Mouse (Mus musculus): ENCODE data around the gene Scarb2. TPM values are rescaled to one million over a fixed set of nuclear protein-coding genes. Genes with fewer than 3 reads are reported as not detected.

Scarb2 gene
- total RNA-seq, 2 experiments from 2014 or later: 52.0 to 82.0 TPM

DNA sequence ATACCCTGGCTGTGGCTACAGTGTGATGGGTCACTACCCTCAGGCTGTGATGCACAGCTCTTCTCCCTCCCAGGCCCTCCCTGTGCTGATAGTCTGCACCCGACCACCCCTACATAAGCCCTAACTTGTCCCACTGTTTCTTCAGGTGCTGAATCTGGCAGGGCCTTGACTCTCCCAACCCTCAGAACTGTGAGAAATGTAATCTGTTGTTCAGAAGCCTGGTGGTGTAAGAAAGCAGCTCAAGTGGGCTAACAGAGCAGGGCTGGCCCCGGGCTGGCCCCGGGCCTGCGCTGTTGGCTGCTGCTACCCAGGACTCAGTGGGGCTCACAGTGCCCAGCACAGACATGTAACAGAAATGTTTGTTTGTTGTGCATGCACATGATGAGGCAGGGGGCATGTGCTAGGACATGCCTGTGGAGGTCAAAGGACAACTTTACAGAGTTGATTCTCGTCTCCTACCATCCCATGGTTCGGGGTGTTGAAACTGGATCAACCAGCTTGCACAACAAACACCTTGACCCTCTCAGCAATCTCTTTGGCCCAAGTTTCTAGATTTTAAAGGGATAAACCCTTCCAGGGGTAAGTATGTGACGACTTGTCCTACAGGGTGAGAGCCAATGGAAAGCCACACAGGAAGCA lies 10.7 kb downstream of the Scarb2 start:
- no peak for ATAC-seq (ENCODE audit: poor library complexity, severe bottlenecking)

DNA sequence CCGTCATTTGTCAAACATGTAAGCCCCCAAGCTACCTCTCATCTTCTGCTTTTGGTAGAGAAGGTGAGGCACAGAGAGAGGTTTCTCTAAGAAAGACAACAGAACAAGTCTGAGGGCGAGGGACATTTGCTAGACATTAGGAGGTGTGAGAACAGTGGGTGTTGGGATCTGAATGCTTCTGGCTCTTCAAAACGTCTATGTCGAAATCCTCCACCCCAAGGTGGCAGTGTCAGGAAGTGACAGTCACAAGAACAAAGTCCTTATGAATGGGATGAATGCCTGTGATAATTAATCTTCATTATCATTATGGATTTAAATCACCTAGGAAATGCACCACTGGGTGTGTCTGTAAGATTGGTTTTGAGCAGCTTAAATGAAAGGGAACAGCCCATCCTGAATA lies 11.3 kb downstream of the Scarb2 start:
- ATAC-seq (ENCODE audit: poor library complexity, severe bottlenecking): no peak

DNA sequence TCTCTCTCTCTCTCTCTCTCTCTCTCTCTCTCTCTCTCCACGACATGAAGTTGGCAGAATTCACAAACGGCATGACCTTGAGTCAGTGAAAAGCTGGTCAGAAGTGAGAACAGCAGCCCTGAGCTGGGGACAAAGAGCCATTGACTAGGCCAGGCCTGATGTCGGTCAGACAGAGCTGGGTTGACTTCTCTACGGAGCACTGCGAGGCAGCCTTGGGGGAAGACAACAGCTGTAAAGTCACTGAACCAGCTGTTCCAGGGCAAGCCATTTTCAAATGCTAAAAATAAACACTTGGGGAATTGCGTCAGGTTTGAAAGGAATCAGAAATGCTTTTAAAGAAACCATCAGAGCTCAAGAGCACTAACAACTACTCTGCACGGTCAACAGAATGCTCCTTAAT lies 13.2 kb downstream of the Scarb2 start:
- ATAC-seq (ENCODE audit: poor library complexity, severe bottlenecking): no peak

DNA sequence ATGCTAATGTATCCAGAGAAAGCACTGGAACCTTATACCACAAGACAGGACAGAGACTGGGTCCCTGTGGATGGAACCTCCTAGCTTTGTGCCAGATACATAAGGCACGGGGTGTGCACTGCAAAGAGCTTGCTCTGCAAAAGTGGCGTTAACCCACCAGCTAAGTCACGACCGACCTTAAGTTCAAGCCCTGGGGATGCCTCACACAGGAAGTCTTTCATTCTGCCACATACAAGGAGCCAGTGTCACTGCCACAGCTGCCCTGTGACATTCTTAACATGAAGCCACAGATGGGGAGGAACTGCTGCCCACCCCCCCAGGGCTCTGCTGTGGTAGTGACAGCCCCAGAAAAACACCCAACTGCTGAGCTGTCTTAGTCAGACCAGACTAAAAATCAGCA lies 15.9 kb downstream of the Scarb2 start:
- peak; percentile 63 for ATAC-seq (ENCODE audit: poor library complexity, severe bottlenecking)

DNA sequence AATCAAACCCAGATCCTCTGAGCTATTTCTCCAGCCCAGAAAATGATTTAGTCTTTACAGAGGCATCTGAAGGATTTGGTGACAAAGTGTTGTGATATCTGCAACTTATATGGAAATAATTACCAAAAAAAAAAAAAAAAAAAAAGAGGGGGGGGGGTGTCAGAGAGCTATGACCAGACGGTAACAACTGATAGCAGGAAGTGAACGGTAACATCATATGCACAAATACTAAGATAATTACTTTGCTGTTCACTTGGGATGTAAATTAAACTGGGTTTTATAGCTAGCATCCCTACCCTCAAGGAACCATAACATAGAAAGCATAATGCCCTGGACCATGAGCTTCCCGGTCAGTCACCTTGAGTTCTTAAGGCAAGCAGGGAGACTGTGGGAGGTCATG lies 16.3 kb downstream of the Scarb2 start:
- no peak for ATAC-seq (ENCODE audit: poor library complexity, severe bottlenecking)

DNA sequence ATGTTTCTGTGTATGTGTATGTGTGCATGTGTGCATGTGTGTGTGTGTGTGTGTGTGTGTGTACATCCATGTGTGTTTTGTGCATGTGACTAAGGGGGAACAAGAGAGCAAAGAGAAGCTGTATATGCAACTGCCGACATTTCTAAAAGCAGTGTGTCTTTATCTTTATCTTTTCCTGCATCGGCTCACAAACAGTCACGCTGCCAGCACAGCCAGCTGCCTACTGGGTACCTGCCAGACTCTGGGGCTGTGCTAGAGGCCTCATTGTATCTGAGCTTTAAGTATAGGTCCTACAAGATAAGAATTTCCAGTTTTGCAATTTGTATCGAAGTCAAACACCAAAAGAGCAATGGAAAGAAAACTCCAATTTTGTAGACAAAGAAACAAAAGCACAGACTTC lies 17.1 kb downstream of the Scarb2 start:
- ATAC-seq (ENCODE audit: poor library complexity, severe bottlenecking): no peak

DNA sequence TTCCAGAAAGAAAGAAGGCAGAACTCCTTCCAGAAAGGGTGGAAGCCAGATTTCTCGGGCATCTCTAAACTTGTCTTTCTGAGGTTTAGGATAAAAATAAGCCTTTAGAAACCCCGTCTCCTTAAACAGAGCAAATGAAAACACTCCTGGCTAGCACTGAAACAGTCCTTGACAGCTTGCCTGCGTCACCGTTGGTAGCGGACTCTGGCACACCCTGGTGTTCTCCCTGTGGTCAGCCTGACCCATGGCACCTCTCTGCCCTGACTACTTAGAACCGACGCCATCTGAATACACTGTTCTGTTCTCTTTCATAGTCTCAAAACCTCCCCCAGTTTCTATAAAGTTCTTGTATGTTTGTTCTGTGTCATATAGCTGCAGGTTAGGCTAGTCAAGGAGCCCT lies 17.7 kb downstream of the Scarb2 start:
- no peak for ATAC-seq (ENCODE audit: poor library complexity, severe bottlenecking)

DNA sequence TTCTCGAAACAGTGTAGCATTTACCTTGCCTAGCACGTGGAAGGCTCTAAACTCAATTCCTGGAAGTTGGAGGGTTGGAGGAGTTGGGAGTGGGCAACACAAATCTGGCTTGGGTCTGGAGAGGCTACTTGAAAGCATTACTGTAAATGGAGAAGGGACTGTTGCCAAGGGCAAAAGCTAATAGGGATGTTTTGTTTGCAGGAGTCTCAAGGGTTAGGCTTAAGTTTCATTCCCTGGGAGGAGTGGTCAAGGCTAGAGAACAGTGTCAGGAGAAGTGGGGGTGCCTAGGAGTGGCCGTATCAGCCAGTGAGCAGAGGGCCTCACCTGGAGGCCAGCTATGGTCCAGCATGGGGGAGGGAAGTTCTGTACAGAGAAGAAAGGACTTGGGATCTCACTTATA lies 18.2 kb downstream of the Scarb2 start:
- ATAC-seq (ENCODE audit: poor library complexity, severe bottlenecking): no peak

DNA sequence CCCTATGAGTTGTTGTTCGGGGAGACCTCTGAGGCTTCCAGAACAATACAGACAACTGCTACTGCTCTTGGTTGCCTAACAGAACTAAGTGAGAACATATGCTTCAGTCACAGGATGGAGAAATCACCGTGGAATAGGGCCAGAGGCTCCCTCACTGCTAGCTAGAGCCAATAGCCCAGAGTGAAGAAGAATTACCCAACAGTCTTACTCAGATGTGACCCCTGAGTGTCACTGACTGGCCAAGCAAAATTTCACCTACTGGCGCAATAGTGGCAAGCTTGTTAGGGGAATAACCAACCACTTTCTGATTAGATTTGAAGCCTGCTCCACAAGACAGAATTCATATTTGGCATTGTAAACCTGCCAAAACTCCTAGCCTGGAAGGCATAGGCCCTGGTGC lies 19.9 kb downstream of the Scarb2 start:
- peak; percentile 72 for ATAC-seq (ENCODE audit: poor library complexity, severe bottlenecking)

DNA sequence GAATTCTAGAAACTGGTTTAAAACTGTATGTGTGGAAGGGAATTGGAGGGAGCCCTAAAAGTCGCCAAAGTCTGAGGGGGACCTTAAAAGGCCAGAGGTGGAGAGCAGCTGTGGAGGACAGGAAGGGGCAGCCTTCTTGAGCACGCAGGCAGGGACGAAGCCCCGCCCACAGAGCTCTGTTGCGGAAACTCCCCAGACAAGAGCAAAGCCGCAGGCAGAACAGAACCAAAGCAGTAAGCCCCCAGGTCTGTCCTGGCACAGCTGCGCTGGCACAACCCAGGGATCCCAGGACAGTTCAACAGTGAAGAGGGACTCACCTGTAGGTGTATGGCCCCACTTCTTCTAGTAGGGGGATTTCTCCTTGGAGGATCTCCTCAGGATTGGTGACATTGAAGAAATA lies 21.8 kb downstream of the Scarb2 start:
- peak; percentile 64 for ATAC-seq (ENCODE audit: poor library complexity, severe bottlenecking)

DNA sequence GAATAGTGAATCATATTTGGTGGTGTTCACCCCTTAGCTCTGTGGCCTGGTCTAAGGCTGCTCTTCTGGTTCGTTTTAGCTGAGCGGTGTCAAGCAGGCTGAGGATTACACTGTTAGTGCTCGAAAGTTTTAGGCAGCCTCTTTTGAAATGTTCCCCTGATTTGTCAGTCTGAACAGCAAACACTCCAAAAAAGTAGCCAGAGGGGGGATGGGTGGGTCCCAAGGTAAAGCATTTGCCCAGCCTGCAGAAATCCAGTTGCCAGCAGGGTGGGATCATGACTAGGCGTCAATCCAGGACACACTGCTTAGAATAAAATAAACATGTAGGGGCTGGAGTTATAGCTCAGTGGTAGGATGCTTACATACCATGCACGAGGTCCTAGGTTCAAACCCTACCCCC lies 33.8 kb downstream of the Scarb2 start:
- ATAC-seq (ENCODE audit: poor library complexity, severe bottlenecking): no peak

DNA sequence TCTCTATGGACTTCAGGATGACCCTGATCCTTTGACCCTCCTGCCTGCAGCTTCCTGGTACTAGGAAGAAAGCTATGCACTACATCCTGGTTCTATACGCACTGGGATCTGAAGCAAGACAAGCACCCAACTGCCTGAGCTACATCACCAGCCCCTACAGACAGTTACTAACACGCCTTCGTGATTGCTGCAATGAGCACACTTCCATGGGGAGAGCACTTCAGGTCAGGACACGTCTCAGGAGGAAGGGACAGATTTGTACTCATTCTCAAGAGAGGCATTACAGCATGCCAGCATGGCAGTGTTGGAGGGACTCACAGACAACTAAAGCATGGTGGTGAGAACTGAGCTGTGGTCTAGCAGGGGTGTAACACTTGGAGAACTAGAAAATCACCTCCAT lies 35.1 kb downstream of the Scarb2 start:
- no peak for ATAC-seq (ENCODE audit: poor library complexity, severe bottlenecking)

DNA sequence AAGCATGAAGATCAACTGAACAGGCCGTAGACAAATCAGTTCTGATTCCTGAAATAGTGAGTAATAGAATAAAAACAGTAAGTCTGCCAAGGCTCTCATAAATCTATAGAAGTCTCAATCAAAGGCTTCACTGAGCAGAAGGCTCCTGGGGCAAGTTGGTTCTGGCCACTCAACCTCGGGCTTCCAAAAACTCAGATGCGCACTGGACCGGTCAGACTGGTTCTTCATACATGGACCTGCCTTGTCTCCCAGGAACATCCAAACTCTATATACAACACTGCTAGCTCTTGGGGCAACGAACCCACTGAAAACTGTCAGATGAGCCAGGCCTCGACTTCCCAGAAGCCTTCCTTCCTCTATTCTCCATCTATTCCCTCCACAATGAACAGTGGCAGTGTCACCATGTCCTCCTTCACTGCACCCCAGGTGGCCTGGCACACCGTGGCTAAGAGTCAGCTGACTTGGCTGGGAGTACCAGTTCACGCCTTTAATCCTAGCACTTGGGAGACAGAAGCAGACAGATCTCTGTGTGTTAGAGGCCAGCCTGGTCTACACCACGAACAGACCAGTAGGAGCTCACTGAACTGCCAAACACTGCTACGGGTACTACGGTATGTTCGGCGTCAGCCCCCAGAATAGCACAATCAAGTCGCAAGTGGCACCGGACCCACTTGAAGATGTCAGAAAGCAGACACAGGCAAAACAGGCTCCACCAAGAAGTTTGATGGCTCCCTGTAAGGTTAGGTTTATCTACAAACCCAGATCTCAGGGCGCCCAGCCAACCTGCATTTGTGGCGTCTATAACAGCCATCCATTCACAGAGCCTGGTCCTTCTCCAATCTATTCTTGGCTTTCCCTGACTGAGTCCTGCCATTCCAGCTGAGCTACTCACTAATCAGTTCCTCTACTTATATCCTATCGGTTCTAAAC lies 37.2 kb downstream of the Scarb2 start:
- ATAC-seq (ENCODE audit: poor library complexity, severe bottlenecking): no peak

DNA sequence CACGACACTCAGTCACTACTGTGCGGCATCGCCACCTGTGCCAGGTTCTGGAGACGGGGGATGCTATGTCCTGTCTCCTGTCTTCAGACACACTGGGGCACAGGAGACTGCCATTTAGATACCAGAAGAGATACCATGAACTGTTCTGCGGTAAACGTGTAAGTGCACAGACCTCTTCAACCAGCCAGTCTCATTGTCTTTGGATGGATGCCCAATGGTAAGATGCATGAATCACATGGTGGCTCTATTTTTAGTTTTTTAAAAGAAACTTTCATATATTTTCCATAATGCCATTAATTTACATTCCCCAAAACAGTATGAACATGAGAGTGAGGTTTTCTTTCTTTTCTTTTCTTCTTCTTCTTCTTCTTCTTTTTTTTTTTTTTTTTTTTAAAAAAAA lies 38.4 kb downstream of the Scarb2 start:
- no peak for ATAC-seq (ENCODE audit: poor library complexity, severe bottlenecking)

DNA sequence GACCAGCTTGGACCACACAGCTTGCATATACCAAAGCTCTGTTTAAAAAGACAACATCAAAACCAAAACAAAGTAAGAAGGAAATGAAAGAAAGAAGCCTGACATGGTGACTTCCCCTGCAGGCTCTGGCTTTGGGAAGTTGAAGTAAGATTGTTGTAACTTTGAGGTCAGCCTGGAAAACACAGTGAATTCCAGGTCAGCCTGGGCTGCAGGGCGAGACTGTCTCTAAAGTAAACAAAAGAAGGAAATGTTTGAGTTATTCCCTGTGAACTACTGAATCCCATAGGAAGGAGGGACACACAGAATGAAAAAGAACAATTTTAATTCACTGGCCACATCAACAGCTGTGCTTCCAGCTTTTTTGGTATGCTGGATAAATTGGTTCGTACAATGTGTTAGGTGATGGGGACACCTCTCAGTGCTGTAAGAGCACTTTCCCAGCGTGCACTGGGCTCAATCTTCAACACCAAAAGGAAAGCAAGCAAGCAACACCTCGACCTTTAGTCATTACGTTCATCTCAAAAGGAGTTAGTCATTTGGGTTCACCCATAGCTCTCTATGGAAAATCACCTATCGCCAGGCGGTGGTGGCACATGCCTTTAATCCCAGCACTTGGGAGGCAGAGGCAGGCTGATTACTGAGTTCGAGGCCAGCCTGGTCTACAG lies 39.4 kb downstream of the Scarb2 start:
- peak; percentile 59 for ATAC-seq (ENCODE audit: poor library complexity, severe bottlenecking)

DNA sequence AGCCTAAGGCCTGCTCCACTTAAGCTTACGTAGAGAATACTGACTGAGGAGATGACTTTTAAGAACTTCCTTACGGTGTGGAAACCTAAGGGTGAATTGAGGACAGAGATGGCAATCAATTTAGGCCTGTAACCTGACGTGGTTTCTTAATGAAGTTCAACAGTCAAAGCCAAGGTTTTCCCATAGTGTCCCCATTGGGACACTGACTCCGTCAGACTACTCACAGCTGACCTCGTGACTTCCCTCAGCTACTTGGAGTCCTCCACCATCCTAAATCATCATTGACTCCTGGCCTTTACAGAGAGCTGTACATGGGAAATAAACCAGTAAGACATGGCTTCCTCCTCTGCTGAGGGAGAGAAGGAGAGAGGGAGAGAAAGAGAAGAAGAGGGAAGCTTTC lies 41.1 kb downstream of the Scarb2 start:
- no peak for ATAC-seq (ENCODE audit: poor library complexity, severe bottlenecking)

DNA sequence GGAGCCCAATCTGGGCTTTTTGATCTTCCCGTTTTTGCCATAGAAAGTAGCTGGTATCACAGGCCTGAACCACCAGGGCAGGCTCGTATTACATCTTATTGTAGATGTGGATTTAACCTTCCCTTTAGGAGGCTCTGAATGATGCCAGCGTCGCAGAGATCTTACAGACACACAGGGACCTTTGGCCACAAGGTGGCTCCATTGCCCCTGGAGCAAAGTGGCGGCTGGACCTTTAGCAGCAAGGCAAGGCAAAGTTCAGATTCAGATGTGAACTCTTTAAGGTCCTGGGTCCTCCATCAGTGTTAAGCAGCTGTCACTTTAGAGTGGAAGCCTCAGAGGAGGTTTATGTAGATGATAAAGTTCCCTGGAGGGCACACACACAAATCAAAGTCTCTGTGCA lies 45.3 kb downstream of the Scarb2 start:
- ATAC-seq (ENCODE audit: poor library complexity, severe bottlenecking): peak; percentile 74

DNA sequence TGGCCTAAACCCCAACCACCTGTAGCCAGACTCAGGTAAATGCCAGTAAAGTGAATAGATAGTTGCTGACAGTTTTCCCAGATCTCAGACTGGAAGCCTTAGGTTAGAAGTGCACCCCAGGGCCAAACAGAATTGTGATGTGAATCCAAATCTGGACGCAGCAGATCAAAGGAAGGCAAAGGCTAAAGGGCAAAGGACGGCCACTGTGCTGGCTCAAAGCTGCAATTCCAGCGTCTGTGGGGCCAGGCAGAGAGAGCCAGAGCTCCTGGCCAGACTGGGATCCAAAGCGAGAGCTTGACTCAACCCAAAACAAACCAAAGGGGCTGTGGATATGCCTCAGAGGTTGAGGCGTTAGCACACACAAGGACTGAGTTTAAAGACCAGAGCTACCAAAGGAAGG lies 47.9 kb downstream of the Scarb2 start:
- ATAC-seq (ENCODE audit: poor library complexity, severe bottlenecking): no peak

DNA sequence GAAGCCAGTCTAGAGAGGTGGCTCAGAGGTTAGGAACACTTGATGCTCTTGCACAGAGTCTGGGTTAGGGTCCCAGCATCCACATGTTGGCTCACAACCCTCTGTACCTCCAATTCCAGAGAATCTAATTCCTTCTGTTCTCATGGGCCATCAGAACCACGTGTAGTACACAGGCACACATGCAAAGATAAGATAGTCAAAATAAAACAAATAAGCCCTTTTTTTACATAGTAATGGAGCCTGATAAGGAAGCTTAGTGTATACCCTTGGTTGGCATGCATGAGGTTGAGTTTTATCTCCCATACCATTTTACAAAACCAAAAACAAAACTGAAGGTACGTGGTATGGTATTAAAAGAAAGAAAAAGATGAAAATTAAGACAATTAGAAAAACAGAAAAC lies 49.2 kb downstream of the Scarb2 start:
- no peak for ATAC-seq (ENCODE audit: poor library complexity, severe bottlenecking)

DNA sequence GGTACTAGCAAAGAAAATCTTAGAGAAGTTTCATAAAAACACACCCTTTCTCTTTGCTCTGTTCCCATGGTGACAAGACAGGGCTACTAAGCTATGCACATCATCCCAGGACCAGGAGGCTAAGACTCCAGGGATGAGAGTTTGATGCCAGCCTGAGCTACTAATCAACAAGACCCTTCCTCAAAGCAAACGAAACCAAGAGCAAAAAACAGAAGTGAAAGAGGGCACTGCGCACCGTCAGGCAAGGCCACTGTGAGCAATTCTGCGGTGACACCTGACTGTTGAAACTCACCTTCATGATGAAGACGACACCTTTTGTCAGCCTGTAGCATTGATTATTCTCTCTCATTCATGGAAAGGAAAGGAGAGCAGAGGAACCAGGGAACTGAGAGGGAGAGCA lies 53.8 kb downstream of the Scarb2 start:
- no peak for ATAC-seq (ENCODE audit: poor library complexity, severe bottlenecking)

DNA sequence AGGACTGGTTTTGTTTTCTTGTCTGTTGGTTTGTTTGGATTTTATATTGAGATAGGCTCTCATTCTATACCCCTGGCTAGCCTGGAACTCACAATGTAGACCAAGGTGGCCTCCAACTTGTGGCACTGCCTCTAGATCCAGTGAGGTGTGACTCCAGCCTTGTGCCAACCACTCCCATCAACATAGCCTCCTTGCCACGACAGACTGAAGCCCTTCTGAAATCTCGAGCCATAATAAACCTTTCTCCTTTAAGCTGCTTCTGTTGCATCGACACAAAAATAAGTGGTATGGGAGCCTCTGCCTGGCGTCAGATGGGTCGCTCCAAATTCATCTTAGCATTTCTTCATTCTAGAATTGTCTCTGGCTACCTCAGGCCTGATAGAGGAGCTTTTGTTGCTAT lies 59.9 kb downstream of the Scarb2 start:
- ATAC-seq (ENCODE audit: poor library complexity, severe bottlenecking): no peak

DNA sequence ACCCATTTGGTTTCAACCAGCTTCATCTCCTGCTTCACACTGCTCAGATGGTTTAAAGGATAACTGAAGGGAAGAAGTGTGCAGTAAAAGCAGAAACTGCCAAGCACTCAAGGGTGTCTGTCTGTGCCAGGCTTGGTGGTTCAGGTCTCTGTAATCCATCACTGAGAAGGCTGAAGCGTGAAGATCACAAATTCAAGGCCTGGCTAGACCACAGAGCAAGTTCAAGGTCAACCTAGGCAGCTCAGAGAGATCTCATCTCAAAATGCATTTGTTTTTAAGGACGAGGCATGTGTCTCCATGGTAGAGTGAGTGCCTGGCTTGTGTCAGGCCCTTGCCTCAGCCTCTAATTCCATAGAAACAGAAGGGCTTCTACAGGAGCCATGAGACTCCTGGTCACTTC lies 61.6 kb downstream of the Scarb2 start:
- ATAC-seq (ENCODE audit: poor library complexity, severe bottlenecking): no peak

Measured in megakaryocyte, adult 5-6 weeks (primary cell).